Mouse (Mus musculus) forebrain, embryonic 11.5 days (tissue): ENCODE results near the gene Ccp110. TPM values are rescaled to one million over a fixed set of nuclear protein-coding genes. Genes with fewer than 3 reads are reported as not detected.
A peak's percentile ranks its signal among the peaks of the same experiment; 100 is the strongest.

Source experiments
- ATAC-seq: fragments of 200-750 bp; cut with Nextera tagmentation; replicated peaks from 2 replicates; pipeline ENCODE4 v1.8.0; 2017; ENCODE audit warnings: moderate TSS enrichment; ENCODE audit not compliant: low FRiP score
- DNase-seq: peaks from one replicate; pipeline ENCODE4 v3.0.0-alpha.2; 2017; ENCODE audit warnings: low spot score
- H3K27ac ChIP-seq: fragments of 300-500 bp; sonication (generic); 2 replicates; pipeline ENCODE4 v1.5.1; 2014; ENCODE audit warnings: low read depth, low read length
- H3K27me3 ChIP-seq: fragments of 300-500 bp; sonication (generic); 2 replicates; pipeline ENCODE4 v1.6.1; 2014; ENCODE audit warnings: mild to moderate bottlenecking, low read length, mixed read lengths; ENCODE audit not compliant: control insufficient read depth, insufficient read depth
- H3K36me3 ChIP-seq: fragments of 300-500 bp; sonication (generic); 2 replicates; pipeline ENCODE4 v1.6.1; 2014; ENCODE audit warnings: mild to moderate bottlenecking, low read length, moderate library complexity, mixed read lengths; ENCODE audit not compliant: control insufficient read depth, insufficient read depth
- H3K4me1 ChIP-seq: fragments of 300-500 bp; sonication (generic); replicated peaks from 2 replicates; pipeline ENCODE4 v1.6.1; 2014; ENCODE audit warnings: low read length, mixed read lengths; ENCODE audit not compliant: control insufficient read depth, insufficient read depth
- H3K4me2 ChIP-seq: fragments of 300-500 bp; sonication (generic); 2 replicates; pipeline ENCODE4 v1.6.1; 2014; ENCODE audit warnings: low read depth, mild to moderate bottlenecking, low read length, moderate library complexity, mixed read lengths; ENCODE audit not compliant: severe bottlenecking
- H3K4me3 ChIP-seq: fragments of 300-500 bp; sonication (generic); 2 replicates; pipeline ENCODE4 v1.5.1; 2014; ENCODE audit warnings: low read depth, low read length
- H3K9ac ChIP-seq: fragments of 300-500 bp; sonication (generic); 2 replicates; pipeline ENCODE4 v1.6.1; 2014; ENCODE audit warnings: low read length
- H3K9me3 ChIP-seq: fragments of 300-500 bp; sonication (generic); 2 replicates; pipeline ENCODE4 v1.6.1; 2016; ENCODE audit warnings: low read length, mixed read lengths; ENCODE audit not compliant: control insufficient read depth
- WGBS: fragments of 180-500 bp; shearing (Covaris S2); extraction: QIAGEN DNeasy Blood & Tissue Kit; methylation state at CpG from one replicate; pipeline ENCODE4 v1.1.7; 2014; 5-methylcytosine and 5-hydroxymethylcytosine counted together
- polyA plus RNA-seq: library from polyadenylated mRNA; unstranded; fragments of >200 nt; fragmentation: Nextera tagmentation; extraction: Ambion mirVana; gene quantifications from 2 replicates; pipeline ENCODE4 v1.2.1, GENCODE M21; 2014

Gene Ccp110
- polyA plus RNA-seq, 1 experiment from 2014 or later: 28.0 TPM

- H3K9ac ChIP-seq: no peak overlapping the region
- H3K27me3 ChIP-seq: no peaks in the 10 kb centered on the region
- peaks cover 2% of the 10 kb centered on the region for H3K36me3 ChIP-seq
- no peak overlapping the region for H3K4me2 ChIP-seq
- ATAC-seq (no peak), DNase-seq (no peak)
- no peaks in the 10 kb centered on the region for H3K9me3 ChIP-seq
- 90% methylated on average over 4 of the region's 4 CpGs for WGBS
- H3K4me1 ChIP-seq: no peaks in the 10 kb centered on the region
- H3K27ac ChIP-seq: no peak overlapping the region
- H3K4me3 ChIP-seq: no peak overlapping the region
These were observed 15.2 kb upstream of the Ccp110 start for GRCm38 (mm10) chr7:118697168-118697567.

- Histone ChIP-seq H3K4me1 (no peaks in the 10 kb centered on the region), H3K9ac (no peak overlapping the region), H3K4me3 (no peak overlapping the region), H3K4me2 (no peak overlapping the region), H3K9me3 (no peaks in the 10 kb centered on the region), H3K27me3 (no peaks in the 10 kb centered on the region), H3K36me3 (peaks cover 2% of the 10 kb centered on the region), H3K27ac (no peak overlapping the region)
- DNase-seq (no peak), ATAC-seq (no peak)
- 93% methylated on average over 9 of the region's 9 CpGs for WGBS
These were observed 13.5 kb upstream of the Ccp110 start for GRCm38 (mm10) chr7:118698882-118699281.

- no peak for ATAC-seq
- Histone ChIP-seq H3K4me1 (peaks cover 7% of the 10 kb centered on the region; the same call in 1 of the 2 replicates), H3K27ac (no peak overlapping the region), H3K4me2 (no peak overlapping the region), H3K27me3 (no peaks in the 10 kb centered on the region), H3K9ac (no peak overlapping the region), H3K9me3 (no peaks in the 10 kb centered on the region), H3K4me3 (no peak overlapping the region), H3K36me3 (no peaks in the 10 kb centered on the region; the same call in 1 of the 2 replicates)
- 96% methylated on average over 15 of the region's 15 CpGs for WGBS
- no peak for DNase-seq
These were observed 9.2 kb upstream of the Ccp110 start for GRCm38 (mm10) chr7:118703144-118703561.

GRCm38 (mm10) chr7:118704001-118704850 is 8.1 kb upstream of the Ccp110 start:
- H3K36me3 ChIP-seq: no peaks in the 10 kb centered on the region; the same call in 1 of the 2 replicates
- H3K27ac ChIP-seq: no peak overlapping the region
- 88% methylated on average over 9 of the region's 9 CpGs for WGBS
- H3K9ac ChIP-seq: peak overlapping the region; percentile 90
- no peaks in the 10 kb centered on the region for H3K27me3 ChIP-seq
- H3K9me3 ChIP-seq: no peaks in the 10 kb centered on the region
- DNase-seq (no peak), ATAC-seq (no peak)
- peak overlapping the region; percentile 72 for H3K4me3 ChIP-seq
- H3K4me1 ChIP-seq: peaks cover 7% of the 10 kb centered on the region; the same call in 1 of the 2 replicates
- peak overlapping the region; percentile 84 for H3K4me2 ChIP-seq

- WGBS: 2% methylated on average over 66 of the region's 66 CpGs
- peak; percentile 97 for ATAC-seq
- Histone ChIP-seq H3K27ac (peak within 1 kb of the TSS; percentile 59), H3K4me2 (peak within 1 kb of the TSS; percentile 84), H3K4me1 (peaks cover 7% of the 10 kb centered on the region; the same call in 1 of the 2 replicates), H3K9ac (peak within 1 kb of the TSS; percentile 90), H3K27me3 (no peaks in the 10 kb centered on the region), H3K9me3 (no peaks in the 10 kb centered on the region), H3K4me3 (peak within 1 kb of the TSS; percentile 72), H3K36me3 (no peaks in the 10 kb centered on the region; the same call in 1 of the 2 replicates)
- peak; percentile 96 for DNase-seq
These were observed 7.0 kb upstream of the Ccp110 start, which contains the start of gene Gde1 for GRCm38 (mm10) chr7:118705101-118705961. Gene Gde1 (minus strand): TSS chr7:118705778.

- H3K27me3 ChIP-seq: no peaks in the 10 kb centered on the region
- H3K4me3 ChIP-seq: peak overlapping the region; percentile 72
- H3K4me1 ChIP-seq: peaks cover 7% of the 10 kb centered on the region; the same call in 1 of the 2 replicates
- 24% methylated on average over 6 of the region's 6 CpGs for WGBS
- H3K4me2 ChIP-seq: peak overlapping the region; percentile 84; the same call in 1 of the 2 replicates
- no peaks in the 10 kb centered on the region for H3K9me3 ChIP-seq
- no peak overlapping the region; the same call in 1 of the 2 replicates for H3K9ac ChIP-seq
- ATAC-seq (no peak), DNase-seq (no peak)
- H3K27ac ChIP-seq: no peak overlapping the region
- H3K36me3 ChIP-seq: no peaks in the 10 kb centered on the region; the same call in 1 of the 2 replicates
These were observed 6.3 kb upstream of the Ccp110 start for GRCm38 (mm10) chr7:118706051-118706450.

GRCm38 (mm10) chr7:118706488-118706887 is 5.9 kb upstream of the Ccp110 start:
- Histone ChIP-seq H3K9ac (no peak overlapping the region), H3K9me3 (no peaks in the 10 kb centered on the region), H3K27me3 (no peaks in the 10 kb centered on the region), H3K36me3 (no peaks in the 10 kb centered on the region), H3K4me1 (peaks cover 7% of the 10 kb centered on the region; the same call in 1 of the 2 replicates), H3K27ac (no peak overlapping the region), H3K4me3 (no peak overlapping the region), H3K4me2 (no peak overlapping the region)
- no peak for ATAC-seq
- DNase-seq: no peak
- 94% methylated on average over 5 of the region's 5 CpGs for WGBS

- ATAC-seq (no peak), DNase-seq (no peak)
- no peak overlapping the region for H3K9ac ChIP-seq
These were observed 5.1 kb upstream of the Ccp110 start for GRCm38 (mm10) chr7:118707216-118707615.

More at GRCm38 (mm10) chr7:118707216-118707615, 5.1 kb upstream of the Ccp110 start:
- Histone ChIP-seq H3K4me1 (peaks cover 7% of the 10 kb centered on the region; the same call in 1 of the 2 replicates), H3K27me3 (no peaks in the 10 kb centered on the region), H3K4me2 (no peak overlapping the region), H3K36me3 (no peaks in the 10 kb centered on the region), H3K27ac (no peak overlapping the region), H3K4me3 (no peak overlapping the region), H3K9me3 (no peaks in the 10 kb centered on the region)
- 83% methylated on average over 2 of the region's 2 CpGs for WGBS
